Mouse (Mus musculus) CH12.LX (cell line): ENCODE measurements around the gene Ppp2r5c.

ENCODE experiments used
- CTCF ChIP-seq, 2 experiments: IDR thresholded peaks in 1 of 2; conservative IDR thresholded peaks in 1 of 2; 2 replicates each; pipeline ENCODE4 v1.5.1; 2011 to 2012; ENCODE audit warnings: low read depth in 2 of 2, low read length in 2 of 2, improper control_type of control experiment in 1 of 2, inconsistent platforms in 1 of 2, mild to moderate bottlenecking in 1 of 2, moderate library complexity in 1 of 2
- JUN ChIP-seq: IDR thresholded peaks from 2 replicates; pipeline ENCODE4 v1.6.1; 2011; ENCODE audit warnings: low read depth, mild to moderate bottlenecking, low read length, improper control_type of control experiment, moderate library complexity; ENCODE audit not compliant: insufficient read depth
- MAX ChIP-seq: IDR thresholded peaks from 2 replicates; pipeline ENCODE4 v1.6.1; 2011; ENCODE audit warnings: low read length, improper control_type of control experiment
- MEF2A ChIP-seq: IDR thresholded peaks from 2 replicates; pipeline ENCODE4 v1.6.1; 2014; ENCODE audit warnings: low read depth, mild to moderate bottlenecking, inconsistent platforms, low read length, improper control_type of control experiment, borderline replicate concordance
- MXI1 ChIP-seq: IDR thresholded peaks from 2 replicates; pipeline ENCODE4 v1.6.1; 2011; ENCODE audit warnings: mild to moderate bottlenecking, low read depth, low read length, improper control_type of control experiment
- PAX5 ChIP-seq: IDR thresholded peaks from 2 replicates; pipeline ENCODE4 v1.6.1; 2012; ENCODE audit warnings: low read length, inconsistent platforms, mixed read lengths
- POLR2A ChIP-seq: IDR thresholded peaks from 2 replicates; pipeline ENCODE4 v1.6.1; 2011; ENCODE audit warnings: low read depth, mild to moderate bottlenecking, improper control_type of control experiment, low read length
- ZKSCAN1 ChIP-seq: IDR thresholded peaks from 2 replicates; pipeline ENCODE4 v1.6.1; 2012; ENCODE audit warnings: low read depth, inconsistent platforms, low read length, improper control_type of control experiment, borderline replicate concordance

DNA sequence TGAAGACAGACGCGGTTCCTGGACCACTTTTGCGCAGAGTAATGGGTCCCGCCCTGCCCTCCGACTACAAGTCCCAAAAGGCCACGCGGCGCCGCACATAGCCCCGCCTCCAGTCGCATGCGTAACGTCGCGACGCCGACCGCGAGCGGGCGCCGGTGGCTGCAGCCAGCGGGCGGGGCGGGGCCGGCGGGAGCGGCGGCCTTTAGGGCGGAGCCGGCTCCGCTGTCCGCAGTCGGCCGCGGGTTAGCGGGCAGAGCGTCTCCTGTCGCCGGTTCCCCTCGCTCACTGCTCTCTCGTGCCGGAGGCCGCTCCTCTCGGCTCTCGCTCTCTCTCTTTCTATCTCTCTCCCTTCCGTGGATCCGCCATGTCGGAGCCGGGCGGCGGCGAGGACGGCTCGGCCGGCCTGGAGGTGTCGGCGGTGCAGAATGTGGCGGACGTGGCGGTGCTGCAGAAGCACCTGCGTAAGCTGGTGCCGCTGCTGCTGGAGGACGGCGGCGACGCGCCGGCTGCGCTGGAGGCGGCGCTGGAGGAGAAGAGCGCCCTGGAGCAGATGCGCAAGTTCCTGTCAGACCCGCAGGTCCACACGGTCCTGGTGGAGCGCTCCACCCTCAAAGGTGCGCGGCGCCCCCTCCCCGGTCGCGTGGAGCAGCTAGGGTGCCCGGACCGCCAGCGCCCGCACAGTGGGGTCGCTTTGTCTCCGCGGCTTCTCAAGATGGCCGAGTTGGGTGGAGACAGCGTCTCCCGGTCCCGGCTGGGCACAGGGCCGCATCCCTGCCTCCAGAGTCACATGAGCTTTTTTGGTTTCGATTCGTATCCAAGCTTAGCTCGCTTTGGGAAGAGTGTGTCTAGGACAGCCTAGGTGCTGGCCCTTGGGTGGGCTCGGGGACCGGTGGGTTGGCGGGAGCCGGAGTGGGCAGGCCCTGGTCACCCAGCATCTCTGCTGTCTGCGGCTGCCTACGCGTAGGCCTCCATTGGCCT, 154.6 kb downstream of the Ppp2r5c start, which contains the start of gene Dync1h1:
- peak; percentile 83 for TF ChIP-seq MXI1
- peak; percentile 47; the same call in 1 of the 2 replicates for TF ChIP-seq MEF2A
- TF ChIP-seq POLR2A, result peak; percentile 98
- TF ChIP-seq PAX5, result no peak
- no peak for TF ChIP-seq JUN
- TF ChIP-seq ZKSCAN1, result no peak
- peak; percentile 20; the same call in 1 of the 2 replicates for TF ChIP-seq MAX
- no peak for TF ChIP-seq CTCF (conservative IDR thresholded peaks at IDR 0.05 in 1 of 2, IDR thresholded peaks at IDR 0.05 in 1 of 2; ENCODE audit: low read depth in 2 of 2, low read length in 2 of 2)
